Mouse (Mus musculus) leukemia stem cell, adult 10-12 weeks (primary cell): ENCODE measurements around the gene Pbx1. TPM values are rescaled to one million over a fixed set of nuclear protein-coding genes. Genes with fewer than 3 reads are reported as not detected.

ENCODE experiments used
- polyA plus RNA-seq: library from polyadenylated mRNA; stranded (reverse); fragments of >175 nt; gene quantifications from 2 replicates; pipeline ENCODE4 v1.2.3, GENCODE M21; 2012; ENCODE audit warnings: low replicate concordance

Pbx1 gene
- polyA plus RNA-seq, result 2.7 and 3.8 TPM in 2 replicates

DNA sequence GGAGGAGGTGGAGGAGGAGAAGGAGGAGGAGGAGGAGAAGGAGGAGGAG lies at the start of gene Pbx1:
Gene Pbx1 (minus strand): TSS at position 39 of the 49 bp plus-strand sequence.

